Mouse (Mus musculus) bone marrow macrophage, adult 2 months (primary cell): Measurements from ENCODE around the gene Gse1.

Experiments
- CTCF ChIP-seq: IDR thresholded peaks from 2 replicates; pipeline ENCODE4 v1.5.1; 2012; ENCODE audit warnings: low read depth, mild to moderate bottlenecking, low read length, moderate library complexity
- POLR2A ChIP-seq: IDR thresholded peaks from 2 replicates; pipeline ENCODE4 v1.6.1; 2012; ENCODE audit warnings: mild to moderate bottlenecking, low read depth, low read length, borderline replicate concordance

- TF ChIP-seq CTCF = no peak
- no peak for TF ChIP-seq POLR2A
Observed at GRCm38 (mm10) chr8:120312452-120312851, 84.2 kb downstream of the Gse1 start.
